Mouse (Mus musculus) kidney, adult 2 months (tissue): Measurements from ENCODE around the gene Akap2. TPM values are rescaled to one million over a fixed set of nuclear protein-coding genes. Genes with fewer than 3 reads are reported as not detected.

Source experiments
- DNase-seq: peaks from one replicate; pipeline ENCODE4 v3.0.0; 2021
- H3K27ac ChIP-seq: fragments of 200-500 bp; 2 replicates; pipeline ENCODE4 v1.5.1; 2012; ENCODE audit warnings: low read depth, low read length, control low read depth, inconsistent platforms; ENCODE audit not compliant: insufficient read depth
- H3K27me3 ChIP-seq: fragments of 200-500 bp; replicated peaks from 2 replicates; pipeline ENCODE4 v1.6.1; 2012; ENCODE audit warnings: mild to moderate bottlenecking, moderate library complexity, low read length, inconsistent platforms; ENCODE audit not compliant: control insufficient read depth, insufficient read depth
- H3K36me3 ChIP-seq: fragments of 200-500 bp; 2 replicates; pipeline ENCODE4 v1.6.1; 2012; ENCODE audit warnings: mild to moderate bottlenecking, moderate library complexity, low read length, inconsistent platforms; ENCODE audit not compliant: control insufficient read depth, insufficient read depth
- H3K4me1 ChIP-seq: fragments of 200-500 bp; 2 replicates; pipeline ENCODE4 v1.6.1; 2011; ENCODE audit warnings: low read length; ENCODE audit not compliant: control insufficient read depth, insufficient read depth
- H3K4me3 ChIP-seq: fragments of 200-500 bp; 2 replicates; pipeline ENCODE4 v1.5.1; 2011; ENCODE audit warnings: mild to moderate bottlenecking, low read depth, low read length, control low read depth; ENCODE audit not compliant: insufficient read depth
- CTCF ChIP-seq: fragments of 200-500 bp; conservative IDR thresholded peaks from 2 replicates; pipeline ENCODE4 v1.5.1; 2011; ENCODE audit warnings: low read depth, mild to moderate bottlenecking, control low read depth, low read length, moderate library complexity, mixed read lengths; ENCODE audit not compliant: insufficient read depth, insufficient read length
- POLR2A ChIP-seq: fragments of 200-500 bp; IDR thresholded peaks from one replicate; pipeline ENCODE4 v1.6.1; 2011; ENCODE audit warnings: low read depth, low read length, control low read depth
- WGBS: fragments of 180-500 bp; shearing (Covaris S2); methylation state at CpG from one replicate; pipeline ENCODE4 v1.1.7; 2018; 5-methylcytosine and 5-hydroxymethylcytosine counted together
- polyA plus RNA-seq: library from polyadenylated mRNA; depleted of rRNA; stranded (reverse); fragments of >200 nt; gene quantifications from 2 replicates; pipeline ENCODE4 v1.2.3, GENCODE M21; 2012; rRNA removed

Gene Akap2
- polyA plus RNA-seq, 1 experiment, result 126 TPM

GRCm38 (mm10) chr4:57924556-57925071, 207.2 kb downstream of the Akap2 start:
- TF ChIP-seq POLR2A (no peak), CTCF (no peak)
- WGBS, result 67% methylated on average over 6 of the region's 6 CpGs
- no peak for DNase-seq
- H3K27ac ChIP-seq, result no peak overlapping the region
- H3K4me1 ChIP-seq, result no peaks in the 10 kb centered on the region; the same call in 1 of the 2 replicates
- no peaks in the 10 kb centered on the region for H3K36me3 ChIP-seq
- H3K27me3 ChIP-seq, result no peaks in the 10 kb centered on the region
- H3K4me3 ChIP-seq, result no peak overlapping the region

GRCm38 (mm10) chr4:57927464-57928205, 210.2 kb downstream of the Akap2 start:
- 24% methylated on average over 3 of the region's 3 CpGs for WGBS
- Histone ChIP-seq H3K36me3 (no peaks in the 10 kb centered on the region), H3K27me3 (no peaks in the 10 kb centered on the region), H3K27ac (no peak overlapping the region), H3K4me3 (no peak overlapping the region), H3K4me1 (no peaks in the 10 kb centered on the region; the same call in 1 of the 2 replicates)
- DNase-seq, result peak; percentile 62
- no peak for TF ChIP-seq POLR2A
- 0 out of 2 replicates have a peak, but pooled peaks have one; percentile 15 for TF ChIP-seq CTCF

- H3K27me3 ChIP-seq, result no peaks in the 10 kb centered on the region
- WGBS, result 60% methylated on average over 5 of the region's 5 CpGs
- no peak overlapping the region for H3K4me3 ChIP-seq
- DNase-seq, result no peak
- no peaks in the 10 kb centered on the region; the same call in 1 of the 2 replicates for H3K4me1 ChIP-seq
- no peak overlapping the region for H3K27ac ChIP-seq
- TF ChIP-seq POLR2A (no peak), CTCF (no peak)
- no peaks in the 10 kb centered on the region for H3K36me3 ChIP-seq
These were observed 213.2 kb downstream of the Akap2 start for GRCm38 (mm10) chr4:57930559-57931170.

DNA sequence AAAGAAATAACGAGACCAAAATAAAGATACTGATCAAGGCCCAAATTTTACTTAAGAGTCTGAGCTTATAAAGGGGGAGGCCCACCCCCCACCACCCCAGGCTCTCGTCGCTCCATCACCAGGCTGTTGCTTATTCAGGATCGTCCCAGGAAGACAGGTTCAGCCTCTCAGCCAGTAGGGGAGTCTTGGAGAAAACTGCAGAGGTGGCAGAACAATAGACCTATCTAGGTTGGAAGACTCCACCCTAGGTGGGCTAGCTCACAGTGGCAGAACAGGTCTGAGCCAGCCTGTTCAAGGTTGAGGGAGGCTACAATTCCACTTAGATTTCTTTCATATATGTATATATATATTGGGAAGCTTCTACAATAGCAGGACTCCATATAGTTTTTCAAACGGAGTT, 216.7 kb downstream of the Akap2 start:
- DNase-seq, result no peak
- Histone ChIP-seq H3K4me3 (no peak overlapping the region), H3K4me1 (no peaks in the 10 kb centered on the region), H3K27ac (no peak overlapping the region), H3K27me3 (no peaks in the 10 kb centered on the region), H3K36me3 (no peaks in the 10 kb centered on the region)
- WGBS, result 80% methylated on average over 5 of the region's 5 CpGs
- TF ChIP-seq CTCF (no peak), POLR2A (no peak)

DNA sequence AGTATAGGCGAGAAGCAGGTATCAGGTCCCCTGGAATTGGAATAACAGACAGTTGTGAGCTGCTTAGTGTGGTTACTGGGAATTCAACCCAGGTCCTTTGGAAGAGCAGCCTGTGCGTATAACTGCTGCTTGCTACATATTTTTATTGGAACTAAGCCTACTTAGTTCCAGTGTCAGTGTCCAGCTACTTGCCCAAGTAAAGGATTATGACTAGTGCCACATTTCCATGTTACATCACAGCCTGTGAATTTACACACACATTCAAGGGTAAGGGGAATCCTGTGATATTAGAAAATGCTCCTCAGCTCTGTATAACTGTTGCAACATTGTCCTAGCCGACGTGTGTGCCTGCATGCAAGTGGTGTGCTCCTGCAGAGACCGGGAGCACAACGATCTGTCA, 219.8 kb downstream of the Akap2 start:
- WGBS, result 84% methylated on average over 6 of the region's 6 CpGs
- Histone ChIP-seq H3K27me3 (no peaks in the 10 kb centered on the region), H3K36me3 (no peaks in the 10 kb centered on the region), H3K4me3 (no peak overlapping the region), H3K4me1 (no peaks in the 10 kb centered on the region), H3K27ac (no peak overlapping the region)
- TF ChIP-seq POLR2A (no peak), CTCF (no peak)
- DNase-seq, result no peak

- Histone ChIP-seq H3K27me3 (no peaks in the 10 kb centered on the region), H3K27ac (no peak overlapping the region), H3K36me3 (peaks cover 5% of the 10 kb centered on the region), H3K4me3 (no peak overlapping the region), H3K4me1 (no peaks in the 10 kb centered on the region)
- WGBS, result 79% methylated on average over 4 of the region's 4 CpGs
- TF ChIP-seq CTCF, result no peak
- TF ChIP-seq POLR2A, result no peak
- DNase-seq, result no peak
These were observed 223.2 kb downstream of the Akap2 start for GRCm38 (mm10) chr4:57940631-57941030.

DNA sequence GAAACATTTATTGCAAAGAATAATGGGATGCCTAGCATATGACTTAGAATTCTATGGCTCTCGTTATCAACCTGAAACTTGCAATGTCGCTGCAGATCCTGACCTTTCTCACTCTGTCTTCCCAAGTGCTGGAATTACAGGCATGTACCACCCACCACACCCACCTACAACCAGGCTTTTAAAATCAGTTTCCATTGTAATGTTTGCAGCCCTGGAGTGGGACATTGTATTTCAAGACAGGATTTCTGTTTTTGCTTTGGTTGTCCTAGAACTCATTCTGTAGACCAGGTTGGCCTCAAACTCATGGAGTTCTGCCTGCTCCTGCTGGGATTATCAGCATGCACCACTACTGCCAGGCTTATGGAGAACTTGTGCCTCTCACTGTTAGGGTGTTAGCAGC, 225.4 kb downstream of the Akap2 start:
- no peak overlapping the region for H3K4me3 ChIP-seq
- H3K27ac ChIP-seq, result no peak overlapping the region
- H3K4me1 ChIP-seq, result peaks cover 10% of the 10 kb centered on the region; the same call in 1 of the 2 replicates
- no peaks in the 10 kb centered on the region for H3K27me3 ChIP-seq
- TF ChIP-seq POLR2A (no peak), CTCF (no peak)
- no peak for DNase-seq
- H3K36me3 ChIP-seq, result peaks cover 5% of the 10 kb centered on the region
- 86% methylated on average over 2 of the region's 2 CpGs for WGBS

Other genes starting within 250 kb of the Akap2 start
- gene Pakap, start 149.5 kb upstream of the Akap2 start, polyA plus RNA-seq, result 0.41 and 0.78 TPM in 2 replicates
- gene D630039A03Rik, start 198.6 kb downstream of the Akap2 start, polyA plus RNA-seq, result 17.8 and 19.8 TPM in 2 replicates
- 296 and 377 TPM in 2 replicates for gene Txn1, start 238.8 kb downstream of the Akap2 start, polyA plus RNA-seq